Mouse (Mus musculus) MEL (cell line): ENCODE results near the gene Myod1. TPM values are rescaled to one million over a fixed set of nuclear protein-coding genes. Genes with fewer than 3 reads are reported as not detected.

Source experiments
- DNase-seq: peaks from one replicate; pipeline ENCODE4 v3.0.0; 2011; ENCODE audit warnings: low read depth, low spot score
- H3K27ac ChIP-seq: 2 replicates; pipeline ENCODE4 v1.5.1; 2012; ENCODE audit warnings: low read depth, mild to moderate bottlenecking, control low read depth, low read length, moderate library complexity; ENCODE audit not compliant: control insufficient read depth
- H3K27me3 ChIP-seq, 2 experiments: fragments of 150-350 bp in 1 of 2; sonication (generic) in 1 of 2; 2 replicates each; pipeline ENCODE4 v1.6.1; 2012; ENCODE audit warnings: low read length in 2 of 2, mild to moderate bottlenecking in 2 of 2, improper control_type of control experiment in 1 of 2, moderate library complexity in 1 of 2; ENCODE audit not compliant: insufficient read depth in 2 of 2, control insufficient read depth in 1 of 2
- H3K36me3 ChIP-seq, 2 experiments: 2 replicates each; pipeline ENCODE4 v1.6.1; 2012 to 2014; ENCODE audit warnings: low read length in 2 of 2, improper control_type of control experiment in 1 of 2, inconsistent platforms in 1 of 2, mild to moderate bottlenecking in 1 of 2; ENCODE audit not compliant: insufficient read depth in 2 of 2, control insufficient read depth in 1 of 2
- H3K4me1 ChIP-seq, 2 experiments: fragments of 150-350 bp in 1 of 2; sonication (generic) in 1 of 2; 2 replicates each; pipeline ENCODE4 v1.6.1; 2012; ENCODE audit warnings: low read length in 2 of 2, improper control_type of control experiment in 1 of 2, mild to moderate bottlenecking in 1 of 2; ENCODE audit not compliant: insufficient read depth in 2 of 2, control insufficient read depth in 1 of 2
- H3K4me3 ChIP-seq, 2 experiments: fragments of 150-350 bp in 1 of 2; sonication (generic) in 1 of 2; 2 replicates each; pipeline ENCODE4 v1.5.1; 2012; ENCODE audit warnings: low read depth in 2 of 2, low read length in 2 of 2, mild to moderate bottlenecking in 2 of 2, moderate library complexity in 2 of 2, control low read depth in 1 of 2, improper control_type of control experiment in 1 of 2; ENCODE audit not compliant: control insufficient read depth in 1 of 2, insufficient read depth in 1 of 2
- H3K79me2 ChIP-seq: 2 replicates; pipeline ENCODE4 v1.6.1; 2012; ENCODE audit warnings: mild to moderate bottlenecking, low read length, moderate library complexity; ENCODE audit not compliant: control insufficient read depth, poor library complexity, insufficient read depth
- H3K9ac ChIP-seq: 2 replicates; pipeline ENCODE4 v1.6.1; 2012; ENCODE audit warnings: low read depth, mild to moderate bottlenecking, control low read depth, low read length, moderate library complexity; ENCODE audit not compliant: control insufficient read depth, poor library complexity, severe bottlenecking
- H3K9me3 ChIP-seq: fragments of 150-350 bp; sonication (generic); replicated peaks from 2 replicates; pipeline ENCODE4 v1.6.1; 2012; ENCODE audit warnings: mild to moderate bottlenecking, low read length, improper control_type of control experiment, moderate library complexity; ENCODE audit not compliant: insufficient read depth
- CHD1 ChIP-seq: IDR thresholded peaks from 2 replicates; pipeline ENCODE4 v1.6.1; 2012; ENCODE audit warnings: low read depth, mild to moderate bottlenecking, inconsistent platforms, low read length, improper control_type of control experiment
- CHD2 ChIP-seq: IDR thresholded peaks from 2 replicates; pipeline ENCODE4 v1.6.1; 2011; ENCODE audit warnings: low read length, improper control_type of control experiment
- E2F4 ChIP-seq: IDR thresholded peaks from 2 replicates; pipeline ENCODE4 v1.6.1; 2011; ENCODE audit warnings: low read depth, low read length, improper control_type of control experiment, borderline replicate concordance
- ETS1 ChIP-seq: IDR thresholded peaks from 2 replicates; pipeline ENCODE4 v1.6.1; 2012; ENCODE audit warnings: low read depth, mild to moderate bottlenecking, inconsistent platforms, low read length, improper control_type of control experiment, moderate library complexity
- GABPA ChIP-seq: IDR thresholded peaks from 2 replicates; pipeline ENCODE4 v1.6.1; 2012; ENCODE audit warnings: low read depth, mild to moderate bottlenecking, inconsistent platforms, low read length, improper control_type of control experiment, moderate library complexity
- MAZ ChIP-seq: IDR thresholded peaks from 2 replicates; pipeline ENCODE4 v1.6.1; 2012; ENCODE audit warnings: low read depth, mild to moderate bottlenecking, inconsistent platforms, low read length, improper control_type of control experiment
- MXI1 ChIP-seq: IDR thresholded peaks from 2 replicates; pipeline ENCODE4 v1.6.1; 2011; ENCODE audit warnings: mild to moderate bottlenecking, low read depth, low read length, improper control_type of control experiment
- MYC ChIP-seq: IDR thresholded peaks from 2 replicates; pipeline ENCODE4 v1.6.1; 2011; ENCODE audit warnings: low read depth, mild to moderate bottlenecking, low read length, improper control_type of control experiment, moderate library complexity
- SIN3A ChIP-seq: IDR thresholded peaks from 2 replicates; pipeline ENCODE4 v1.6.1; 2012; ENCODE audit warnings: low read length, improper control_type of control experiment, inconsistent platforms
- TAL1 ChIP-seq: IDR thresholded peaks from 2 replicates; pipeline ENCODE4 v1.6.1; 2012; ENCODE audit warnings: mild to moderate bottlenecking, inconsistent platforms, low read length, moderate library complexity, mixed read lengths
- USF1 ChIP-seq: IDR thresholded peaks from 2 replicates; pipeline ENCODE4 v1.6.1; 2014; ENCODE audit warnings: low read depth, mild to moderate bottlenecking, inconsistent platforms, low read length, improper control_type of control experiment, moderate library complexity
- ZMIZ1 ChIP-seq: IDR thresholded peaks from 2 replicates; pipeline ENCODE4 v1.6.1; 2012; ENCODE audit warnings: low read depth, mild to moderate bottlenecking, inconsistent platforms, low read length, improper control_type of control experiment, moderate library complexity
- ZNF384 ChIP-seq: IDR thresholded peaks from 2 replicates; pipeline ENCODE4 v1.6.1; 2012; ENCODE audit warnings: low read depth, mild to moderate bottlenecking, inconsistent platforms, low read length, improper control_type of control experiment
- polyA plus RNA-seq, 2 experiments: library from polyadenylated mRNA; stranded (reverse) in 1 of 2; unstranded in 1 of 2; fragments of >175 nt in 1 of 2; fragments of >200 nt in 1 of 2; gene quantifications; 2 replicates each; pipeline versions ENCODE4 v1.2.1 to v1.2.4; 2012; ENCODE audit warnings: low replicate concordance in 2 of 2, low read depth in 1 of 2; ENCODE audit not compliant: insufficient read length in 2 of 2, insufficient read depth in 1 of 2, missing spikeins in 1 of 2
- total RNA-seq: library from RNA; depleted of rRNA; stranded (reverse); fragments of 300-350 nt; gene quantifications from 2 replicates; pipeline ENCODE4 v1.2.3, GENCODE M21; 2012

Gene Myod1
- total and polyA plus RNA-seq, 3 experiments, result not detected

- Histone ChIP-seq H3K4me3 (no peak overlapping the region), H3K9me3 (no peaks in the 10 kb centered on the region), H3K36me3 (no peaks in the 10 kb centered on the region), H3K4me1 (no peaks in the 10 kb centered on the region), H3K9ac (no peak overlapping the region), H3K27me3 (no peaks in the 10 kb centered on the region), H3K79me2 (no peaks in the 10 kb centered on the region), H3K27ac (no peak overlapping the region)
- peak; percentile 7 for DNase-seq
- no peak for TF ChIP-seq CHD2
- TF ChIP-seq TAL1, result peak; percentile 31; the same call in 1 of the 2 replicates
- no peak for TF ChIP-seq MYC
These were observed 22.3 kb downstream of the Myod1 start for GRCm38 (mm10) chr7:46398612-46399011.

DNA sequence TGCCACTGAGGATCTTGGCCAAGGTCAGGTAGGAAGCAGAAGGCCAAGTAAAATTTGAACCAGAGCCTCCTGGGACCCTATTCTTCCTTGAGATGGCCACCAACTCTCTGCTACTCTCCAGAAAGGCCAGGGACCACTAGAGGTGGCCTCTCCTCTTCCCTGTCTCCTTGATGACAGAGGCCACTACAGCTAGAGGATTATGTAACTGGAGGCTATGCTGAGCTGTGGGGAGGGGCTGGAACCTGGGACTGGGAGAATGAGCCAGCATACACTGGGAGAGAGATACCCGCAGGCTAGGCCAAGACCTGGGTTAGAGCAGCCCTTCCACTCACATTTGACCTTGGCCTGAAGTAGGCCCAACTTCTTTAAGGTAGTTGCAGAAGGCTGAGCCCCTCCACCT, 23.4 kb downstream of the Myod1 start:
- no peaks in the 10 kb centered on the region for H3K27me3 ChIP-seq
- TF ChIP-seq USF1, result no peak
- no peak for TF ChIP-seq CHD1
- TF ChIP-seq ETS1, result no peak
- TF ChIP-seq MXI1, result no peak
- no peak for TF ChIP-seq MAZ
- no peak for TF ChIP-seq GABPA
- TF ChIP-seq, all 39 proteins: peak for 0

GRCm38 (mm10) chr7:46400346-46400745, 24.1 kb downstream of the Myod1 start:
- DNase-seq, result no peak
- no peak overlapping the region for H3K4me3 ChIP-seq
- no peak overlapping the region for H3K27ac ChIP-seq
- H3K4me1 ChIP-seq, result no peaks in the 10 kb centered on the region
- H3K9me3 ChIP-seq, result no peaks in the 10 kb centered on the region
- H3K9ac ChIP-seq, result no peak overlapping the region
- no peaks in the 10 kb centered on the region for H3K27me3 ChIP-seq
- no peaks in the 10 kb centered on the region for H3K79me2 ChIP-seq
- no peak for TF ChIP-seq SIN3A
- TF ChIP-seq CHD1, result no peak
- TF ChIP-seq E2F4, result no peak
- TF ChIP-seq ZMIZ1, result no peak
- no peak for TF ChIP-seq ZNF384
- no peak for TF ChIP-seq ETS1
- TF ChIP-seq USF1, result no peak
- no peaks in the 10 kb centered on the region for H3K36me3 ChIP-seq

More for the DNA sequence above, 23.4 kb downstream of the Myod1 start:
- Histone ChIP-seq H3K9me3 (no peaks in the 10 kb centered on the region), H3K36me3 (no peaks in the 10 kb centered on the region), H3K27ac (no peak overlapping the region), H3K4me3 (no peak overlapping the region), H3K9ac (no peak overlapping the region), H3K4me1 (no peaks in the 10 kb centered on the region), H3K79me2 (no peaks in the 10 kb centered on the region)
- no peak for DNase-seq
